Mouse (Mus musculus) cerebellum, adult 2 months (tissue): ENCODE results near the gene Lrrc56.

Experiments used
- CTCF ChIP-seq: fragments of 200-500 bp; IDR thresholded peaks from 2 replicates; pipeline ENCODE4 v1.5.1; 2011; ENCODE audit warnings: low read depth, mild to moderate bottlenecking, control low read depth, low read length, moderate library complexity, borderline replicate concordance; ENCODE audit not compliant: insufficient read depth
- POLR2A ChIP-seq: fragments of 200-500 bp; IDR thresholded peaks from 2 replicates; pipeline ENCODE4 v1.6.1; 2011; ENCODE audit warnings: low read length, control low read depth, borderline replicate concordance; ENCODE audit not compliant: insufficient read depth

DNA sequence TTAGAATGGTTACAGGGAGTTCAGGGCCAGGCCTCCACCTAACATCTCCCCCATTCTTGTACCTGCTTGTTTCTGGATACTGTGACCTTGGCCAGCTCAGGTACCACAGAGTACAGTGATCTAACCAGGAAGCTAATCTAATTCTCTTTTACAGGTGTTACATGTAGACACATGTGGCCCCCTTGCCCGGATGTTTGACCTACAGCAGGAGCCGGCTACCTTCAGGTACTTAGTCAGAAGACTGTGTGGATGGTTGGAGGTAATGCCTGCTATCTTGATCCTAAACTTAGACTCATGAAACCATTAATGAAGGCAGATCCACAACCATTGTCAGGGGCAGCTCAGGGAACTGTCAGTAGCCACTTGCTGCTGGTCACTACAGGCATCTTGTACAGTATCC, 1.8 kb downstream of the Lrrc56 start:
- no peak for TF ChIP-seq CTCF
- no peak for TF ChIP-seq POLR2A
